Mouse (Mus musculus): Measurements from ENCODE around the gene Fat3.
A peak's percentile ranks its signal among the peaks of the same experiment; 100 is the strongest.

- TF ChIP-seq CHD2 (IDR thresholded peaks at IDR 0.05; ENCODE audit: low read depth, low read length) (no peak), MAFK (IDR thresholded peaks at IDR 0.05; ENCODE audit: insufficient read depth, low read depth, low read length) (peak; percentile 71), HCFC1 (IDR thresholded peaks at IDR 0.05; ENCODE audit: borderline replicate concordance, insufficient read depth, low read length) (no peak)
Observed at GRCm38 (mm10) chr9:16354906-16355305, 146.2 kb downstream of the Fat3 start.

Measured in ES-E14 (cell line).